Mouse (Mus musculus): ENCODE results near the gene Slc44a2.

The Slc44a2 gene

GRCm38 (mm10) chr9:21332161-21333061, 11.9 kb downstream of the Slc44a2 start:
- no peak for DNase-seq (ENCODE audit: low spot score in 2 of 2)

GRCm38 (mm10) chr9:21333523-21333922, 13.0 kb downstream of the Slc44a2 start:
- no peak for DNase-seq (ENCODE audit: low spot score in 2 of 2)

GRCm38 (mm10) chr9:21334747-21335146, 14.2 kb downstream of the Slc44a2 start:
- no peak for DNase-seq (ENCODE audit: low spot score in 2 of 2)

- DNase-seq (ENCODE audit: low spot score in 2 of 2): no peak
Observed at GRCm38 (mm10) chr9:21335391-21335790, 14.9 kb downstream of the Slc44a2 start.

GRCm38 (mm10) chr9:21336491-21336890, 16.0 kb downstream of the Slc44a2 start:
- DNase-seq (ENCODE audit: low spot score in 2 of 2): no peak

GRCm38 (mm10) chr9:21337652-21338051, 17.2 kb downstream of the Slc44a2 start:
- peak; percentile 77 to 84 for DNase-seq (ENCODE audit: low spot score in 2 of 2)

GRCm38 (mm10) chr9:21340411-21340810, 19.9 kb downstream of the Slc44a2 start:
- DNase-seq (ENCODE audit: low spot score in 2 of 2): peak in 1 of 2 experiments; percentile 22

- DNase-seq (ENCODE audit: low spot score in 2 of 2): no peak
Observed at GRCm38 (mm10) chr9:21346627-21347365, 26.3 kb downstream of the Slc44a2 start.

GRCm38 (mm10) chr9:21348152-21348551, 27.7 kb downstream of the Slc44a2 start:
- no peak for DNase-seq (ENCODE audit: low spot score in 2 of 2)

- DNase-seq (ENCODE audit: low spot score in 2 of 2): peak in 1 of 2 experiments; percentile 13
Observed at GRCm38 (mm10) chr9:21351178-21351577, 30.7 kb downstream of the Slc44a2 start.

- no peak for DNase-seq (ENCODE audit: low spot score in 2 of 2)
Observed at GRCm38 (mm10) chr9:21351702-21352377, 31.3 kb downstream of the Slc44a2 start.

- DNase-seq (ENCODE audit: low spot score in 2 of 2): no peak
Observed at GRCm38 (mm10) chr9:21352463-21353372, 32.2 kb downstream of the Slc44a2 start.

- DNase-seq (ENCODE audit: low spot score in 2 of 2): no peak
Observed at GRCm38 (mm10) chr9:21353373-21353686, 32.8 kb downstream of the Slc44a2 start.

- no peak for DNase-seq (ENCODE audit: low spot score in 2 of 2)
Observed at GRCm38 (mm10) chr9:21354796-21355195, 34.3 kb downstream of the Slc44a2 start.

GRCm38 (mm10) chr9:21356981-21357718, 36.7 kb downstream of the Slc44a2 start:
- DNase-seq (ENCODE audit: low spot score in 2 of 2): peak; percentile 58 to 62

GRCm38 (mm10) chr9:21366541-21367220, 46.2 kb downstream of the Slc44a2 start:
- peak; percentile 46 to 62 for DNase-seq (ENCODE audit: low spot score in 2 of 2)

GRCm38 (mm10) chr9:21367357-21368111, 47.0 kb downstream of the Slc44a2 start, which contains the start of gene Ilf3:
Gene Ilf3, plus strand, starts transcription at chr9:21367871.
- DNase-seq (ENCODE audit: low spot score in 2 of 2): peak; percentile 99 to 100

GRCm38 (mm10) chr9:21368131-21368584, 47.7 kb downstream of the Slc44a2 start:
- DNase-seq (ENCODE audit: low spot score in 2 of 2): peak; percentile 41 to 43

GRCm38 (mm10) chr9:21369080-21369479, 48.6 kb downstream of the Slc44a2 start:
- DNase-seq (ENCODE audit: low spot score in 2 of 2): no peak
